Mouse (Mus musculus): Measurements from ENCODE around the gene Arhgef1. TPM values are rescaled to one million over a fixed set of nuclear protein-coding genes. Genes with fewer than 3 reads are reported as not detected.

The Arhgef1 gene
- polyA plus RNA-seq, 1 experiment = 84.4 TPM

GRCm38 (mm10) chr7:24885468-24886307, 17.0 kb upstream of the Arhgef1 start:
- Histone ChIP-seq H3ac (ENCODE audit: control insufficient read depth, insufficient read length, low read depth) (peak overlapping the region; percentile 64), H3K79me2 (ENCODE audit: control insufficient read depth, insufficient read depth) (peaks cover 50% of the 10 kb centered on the region), H3K36me3 (ENCODE audit: control insufficient read depth, insufficient read depth) (peaks cover 58% of the 10 kb centered on the region), H3K27me3 (ENCODE audit: control insufficient read depth, insufficient read depth, insufficient read length) (no peaks in the 10 kb centered on the region), H3K79me3 (ENCODE audit: low read depth) (peaks cover 38% of the 10 kb centered on the region), H3K4me3 (ENCODE audit: insufficient read depth, poor library complexity, severe bottlenecking) (peak overlapping the region; percentile 93)
- TF ChIP-seq MAX (IDR thresholded peaks at IDR 0.05) (no peak), CEBPB (IDR thresholded peaks at IDR 0.05; ENCODE audit: low read depth) (no peak), FOSL1 (IDR thresholded peaks at IDR 0.05; ENCODE audit: insufficient read depth, low read length, poor library complexity, severe bottlenecking) (no peak), USF1 (IDR thresholded peaks at IDR 0.05; ENCODE audit: low read depth) (no peak), CTCF (IDR thresholded peaks at IDR 0.05; ENCODE audit: control insufficient read depth, insufficient read depth, insufficient read length) (no peak), MYOD1 (IDR thresholded peaks at IDR 0.05; ENCODE audit: control insufficient read depth, insufficient read length, low read depth) (no peak), MYOG (IDR thresholded peaks at IDR 0.05; ENCODE audit: control insufficient read depth, extremely low read depth, insufficient read length) (no peak)

DNA sequence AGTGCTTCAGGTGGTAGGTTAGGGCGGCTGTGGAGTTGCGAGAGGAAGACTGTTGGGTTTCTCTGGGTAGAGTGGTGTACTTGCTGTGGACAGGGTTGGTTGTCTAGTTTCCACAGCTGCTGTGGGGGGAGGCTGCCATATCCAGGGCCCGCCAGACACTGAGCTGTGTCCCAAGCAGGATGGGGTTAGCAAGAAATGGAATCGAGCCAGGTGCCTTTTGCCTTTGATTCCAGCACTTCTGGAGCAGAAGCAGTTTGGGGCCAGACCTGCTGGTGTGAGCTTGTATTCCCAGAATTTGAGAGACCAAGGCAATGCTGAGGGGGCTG, 16.4 kb upstream of the Arhgef1 start:
- peak overlapping the region; percentile 93 for H3K4me3 ChIP-seq (ENCODE audit: insufficient read depth, poor library complexity, severe bottlenecking)
- H3ac ChIP-seq (ENCODE audit: control insufficient read depth, insufficient read length, low read depth) = peak overlapping the region; percentile 64
- H3K79me3 ChIP-seq (ENCODE audit: low read depth) = peaks cover 38% of the 10 kb centered on the region
- H3K79me2 ChIP-seq (ENCODE audit: control insufficient read depth, insufficient read depth) = peaks cover 50% of the 10 kb centered on the region
- peaks cover 64% of the 10 kb centered on the region for H3K36me3 ChIP-seq (ENCODE audit: control insufficient read depth, insufficient read depth)
- TF ChIP-seq CEBPB (IDR thresholded peaks at IDR 0.05; ENCODE audit: low read depth) (no peak), USF1 (IDR thresholded peaks at IDR 0.05; ENCODE audit: low read depth) (no peak), MYOD1 (IDR thresholded peaks at IDR 0.05; ENCODE audit: control insufficient read depth, insufficient read length, low read depth) (no peak), CTCF (IDR thresholded peaks at IDR 0.05; ENCODE audit: control insufficient read depth, insufficient read depth, insufficient read length) (no peak), MAX (IDR thresholded peaks at IDR 0.05) (no peak), MYOG (IDR thresholded peaks at IDR 0.05; ENCODE audit: control insufficient read depth, extremely low read depth, insufficient read length) (no peak), FOSL1 (IDR thresholded peaks at IDR 0.05; ENCODE audit: insufficient read depth, low read length, poor library complexity, severe bottlenecking) (no peak)
- H3K27me3 ChIP-seq (ENCODE audit: control insufficient read depth, insufficient read depth, insufficient read length) = no peaks in the 10 kb centered on the region

- no peaks in the 10 kb centered on the region for H3K27me3 ChIP-seq (ENCODE audit: control insufficient read depth, insufficient read depth, insufficient read length)
- TF ChIP-seq MYOG (IDR thresholded peaks at IDR 0.05; ENCODE audit: control insufficient read depth, extremely low read depth, insufficient read length) = no peak
- no peak for TF ChIP-seq MYOD1 (IDR thresholded peaks at IDR 0.05; ENCODE audit: control insufficient read depth, insufficient read length, low read depth)
- no peak for TF ChIP-seq CEBPB (IDR thresholded peaks at IDR 0.05; ENCODE audit: low read depth)
- TF ChIP-seq FOSL1 (IDR thresholded peaks at IDR 0.05; ENCODE audit: insufficient read depth, low read length, poor library complexity, severe bottlenecking) = no peak
- TF ChIP-seq USF1 (IDR thresholded peaks at IDR 0.05; ENCODE audit: low read depth) = no peak
- TF ChIP-seq MAX (IDR thresholded peaks at IDR 0.05) = no peak
- TF ChIP-seq CTCF (IDR thresholded peaks at IDR 0.05; ENCODE audit: control insufficient read depth, insufficient read depth, insufficient read length) = no peak
- peaks cover 64% of the 10 kb centered on the region for H3K36me3 ChIP-seq (ENCODE audit: control insufficient read depth, insufficient read depth)
- peak overlapping the region; percentile 65 for H3ac ChIP-seq (ENCODE audit: control insufficient read depth, insufficient read length, low read depth)
- peaks cover 50% of the 10 kb centered on the region for H3K79me2 ChIP-seq (ENCODE audit: control insufficient read depth, insufficient read depth)
- peak overlapping the region; percentile 93 for H3K4me3 ChIP-seq (ENCODE audit: insufficient read depth, poor library complexity, severe bottlenecking)
- peaks cover 38% of the 10 kb centered on the region for H3K79me3 ChIP-seq (ENCODE audit: low read depth)
Measured at GRCm38 (mm10) chr7:24887096-24887495, 15.6 kb upstream of the Arhgef1 start.

DNA sequence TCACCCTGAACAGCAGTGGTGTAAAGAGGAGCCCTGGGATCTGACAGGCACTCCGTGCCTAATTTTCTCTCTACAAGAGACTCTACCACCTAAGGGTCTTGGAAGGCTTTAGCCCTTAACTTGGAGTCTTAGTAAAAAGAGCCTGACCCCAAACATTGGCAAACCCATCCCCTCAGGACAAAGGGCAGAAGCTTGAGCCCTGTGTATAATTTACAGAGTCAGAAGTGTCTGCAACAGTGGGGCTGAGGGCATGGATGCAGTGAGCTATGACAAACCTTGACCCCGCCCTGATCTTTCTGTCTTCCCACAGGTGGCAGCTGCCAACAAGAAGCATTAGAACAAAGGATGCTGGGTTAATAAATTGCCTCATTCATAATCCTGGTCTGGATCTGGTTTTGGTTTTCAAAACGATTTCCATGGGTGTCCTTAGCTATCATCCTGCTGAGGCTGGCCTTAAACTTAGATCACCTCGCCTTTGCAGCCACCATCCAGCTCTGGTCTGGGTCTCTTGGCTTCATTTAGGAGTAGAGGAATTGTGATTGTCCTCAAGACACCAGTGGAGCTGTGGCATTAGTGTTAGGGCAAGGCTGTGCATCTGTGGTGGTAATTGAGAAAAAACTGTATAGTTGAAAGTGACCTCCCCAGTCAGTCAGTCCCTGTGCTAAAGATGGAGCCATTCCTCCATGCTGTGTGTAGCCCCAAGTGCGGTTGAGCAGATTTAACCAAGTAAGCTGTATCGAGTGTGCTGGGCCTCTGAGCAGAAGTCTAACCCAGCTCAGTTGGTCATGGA, 13.1 kb upstream of the Arhgef1 start:
- peaks cover 64% of the 10 kb centered on the region for H3K36me3 ChIP-seq (ENCODE audit: control insufficient read depth, insufficient read depth)
- H3K79me2 ChIP-seq (ENCODE audit: control insufficient read depth, insufficient read depth) = peaks cover 48% of the 10 kb centered on the region
- peaks cover 38% of the 10 kb centered on the region for H3K79me3 ChIP-seq (ENCODE audit: low read depth)
- TF ChIP-seq MAX (IDR thresholded peaks at IDR 0.05) (no peak), FOSL1 (IDR thresholded peaks at IDR 0.05; ENCODE audit: insufficient read depth, low read length, poor library complexity, severe bottlenecking) (no peak), CTCF (IDR thresholded peaks at IDR 0.05; ENCODE audit: control insufficient read depth, insufficient read depth, insufficient read length) (no peak), USF1 (IDR thresholded peaks at IDR 0.05; ENCODE audit: low read depth) (no peak), MYOD1 (IDR thresholded peaks at IDR 0.05; ENCODE audit: control insufficient read depth, insufficient read length, low read depth) (no peak), MYOG (IDR thresholded peaks at IDR 0.05; ENCODE audit: control insufficient read depth, extremely low read depth, insufficient read length) (no peak), CEBPB (IDR thresholded peaks at IDR 0.05; ENCODE audit: low read depth) (no peak)
- H3ac ChIP-seq (ENCODE audit: control insufficient read depth, insufficient read length, low read depth) = no peak overlapping the region
- no peaks in the 10 kb centered on the region for H3K27me3 ChIP-seq (ENCODE audit: control insufficient read depth, insufficient read depth, insufficient read length)
- no peak overlapping the region for H3K4me3 ChIP-seq (ENCODE audit: insufficient read depth, poor library complexity, severe bottlenecking)

DNA sequence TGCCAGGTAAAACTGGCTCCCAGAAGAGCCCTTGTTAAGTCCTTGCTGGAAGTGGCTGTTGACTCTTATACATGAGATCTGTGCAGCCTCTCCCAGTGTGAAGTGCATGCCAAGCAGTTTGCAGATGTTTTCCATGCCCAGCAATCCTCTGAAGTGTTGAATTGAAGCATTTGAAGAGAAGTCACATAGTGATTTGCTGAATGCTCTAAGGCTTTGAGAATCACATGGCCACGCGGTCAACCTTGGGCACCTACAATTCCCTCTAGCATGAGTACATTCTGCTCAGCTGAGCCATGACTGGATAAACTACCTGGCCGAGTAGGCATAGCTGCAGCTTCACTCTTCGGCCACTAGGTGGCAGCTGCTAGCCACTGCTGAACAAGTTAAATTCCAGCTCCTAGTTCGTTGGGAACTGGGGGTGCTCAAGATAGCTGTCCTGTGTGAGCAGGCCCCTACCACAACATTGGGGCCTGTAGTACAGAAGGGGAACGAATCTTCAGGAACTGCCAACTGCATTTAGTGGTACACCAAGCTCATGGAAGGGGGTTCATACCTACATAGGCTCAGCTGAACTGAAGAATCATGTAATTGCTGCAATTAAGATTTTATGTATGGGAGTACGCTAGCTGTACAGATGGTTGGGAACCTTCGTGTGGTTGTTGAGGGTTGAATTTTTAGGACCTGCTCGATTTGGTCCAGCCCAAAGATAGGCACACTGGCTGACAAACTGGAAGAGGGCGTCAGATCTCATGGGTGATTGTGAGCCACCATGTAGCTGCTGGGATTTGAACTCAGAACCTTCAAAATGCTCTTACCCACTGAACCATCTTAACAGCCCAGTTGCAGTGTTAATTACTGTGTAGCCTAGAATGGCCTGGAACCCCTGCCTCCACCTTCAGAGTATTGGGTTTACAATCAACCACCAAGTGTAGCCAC, 12.2 kb upstream of the Arhgef1 start:
- no peaks in the 10 kb centered on the region for H3K27me3 ChIP-seq (ENCODE audit: control insufficient read depth, insufficient read depth, insufficient read length)
- no peak overlapping the region for H3K4me3 ChIP-seq (ENCODE audit: insufficient read depth, poor library complexity, severe bottlenecking)
- H3K36me3 ChIP-seq (ENCODE audit: control insufficient read depth, insufficient read depth) = peaks cover 57% of the 10 kb centered on the region
- peaks cover 38% of the 10 kb centered on the region for H3K79me2 ChIP-seq (ENCODE audit: control insufficient read depth, insufficient read depth)
- H3ac ChIP-seq (ENCODE audit: control insufficient read depth, insufficient read length, low read depth) = no peak overlapping the region
- peaks cover 29% of the 10 kb centered on the region for H3K79me3 ChIP-seq (ENCODE audit: low read depth)
- TF ChIP-seq CEBPB (IDR thresholded peaks at IDR 0.05; ENCODE audit: low read depth) (no peak), CTCF (IDR thresholded peaks at IDR 0.05; ENCODE audit: control insufficient read depth, insufficient read depth, insufficient read length) (peak; percentile 89)
